Mouse (Mus musculus): ENCODE results near the gene Ppp1r8. TPM values are rescaled to one million over a fixed set of nuclear protein-coding genes. Genes with fewer than 3 reads are reported as not detected.
"Not testable (repeated sequence)": the region's sequence is repeated elsewhere in the genome, so short reads cannot be mapped to it uniquely, and the experiment has no call there.

Ppp1r8 gene
- polyA plus RNA-seq, 1 experiment = 59.8 TPM

DNA sequence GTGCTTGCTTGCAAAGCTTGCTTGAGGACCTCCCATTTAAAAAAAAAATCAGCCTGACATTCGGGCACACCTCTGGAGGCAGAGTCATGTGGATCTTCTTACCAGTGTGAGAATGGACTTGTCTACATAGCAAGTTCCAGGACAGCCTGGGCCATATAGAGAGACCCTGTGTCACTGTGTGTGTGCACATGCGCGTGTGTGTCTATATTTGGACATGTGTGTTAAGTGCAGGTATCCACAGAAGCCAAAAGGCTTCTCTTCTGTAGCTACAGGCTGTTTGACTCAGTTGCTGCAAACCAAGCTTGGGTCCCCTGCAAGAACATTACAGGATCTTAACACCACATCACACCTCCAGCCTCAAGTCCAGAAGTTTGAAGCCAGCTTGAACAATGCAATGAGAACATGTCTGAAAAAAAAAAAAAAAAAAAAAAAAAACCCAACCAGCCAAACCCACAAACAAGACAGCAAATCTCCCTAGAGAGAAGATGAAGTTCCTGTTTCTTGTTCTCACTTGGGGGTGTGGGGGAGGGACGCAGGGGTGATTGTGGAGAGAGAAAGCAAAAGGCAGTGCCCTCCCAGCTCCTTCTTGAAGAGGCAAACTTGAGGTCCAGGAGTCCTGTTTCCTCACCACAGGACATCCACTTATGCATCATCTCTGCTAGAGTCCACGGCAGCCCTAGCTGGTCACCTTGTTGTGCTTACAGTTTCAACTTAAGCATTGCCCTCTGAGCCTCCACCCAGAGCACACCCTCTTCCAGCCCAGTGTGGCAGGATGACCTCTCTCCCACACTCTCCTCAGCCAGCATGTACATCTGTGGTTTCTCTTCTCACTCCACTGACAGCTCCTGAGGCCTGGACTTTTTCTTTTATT lies 35.0 kb downstream of the Ppp1r8 start:
- DNase-seq (ENCODE audit: extremely low spot score in 1 of 2, low spot score in 1 of 2) = no peak

DNA sequence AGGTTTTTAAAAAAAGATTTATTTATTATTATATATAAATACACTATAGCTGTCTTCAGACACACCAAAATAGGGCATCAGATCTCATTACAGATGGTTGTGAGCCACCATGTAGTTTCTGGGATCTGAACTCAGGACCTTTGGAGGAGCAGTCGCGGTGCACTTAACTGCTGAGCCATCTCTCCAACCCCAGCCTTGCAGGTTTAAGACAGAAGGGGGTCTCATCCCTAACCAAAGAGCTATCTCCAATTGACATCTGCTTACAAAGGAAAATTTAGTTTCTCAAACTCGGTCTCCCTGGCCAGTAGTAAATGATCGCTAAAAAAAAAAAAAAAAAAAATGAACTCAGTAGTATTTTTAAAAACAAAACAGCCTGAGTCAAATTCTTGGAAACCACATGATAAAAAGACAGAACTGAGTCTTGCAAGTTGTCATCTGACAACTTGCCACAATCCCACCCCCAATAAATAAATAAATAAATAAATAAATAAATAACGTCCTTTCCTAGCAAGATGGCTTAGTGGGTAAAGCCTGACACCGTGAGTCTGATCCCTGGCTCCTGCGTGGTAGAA lies 36.3 kb downstream of the Ppp1r8 start:
- DNase-seq (ENCODE audit: extremely low spot score in 1 of 2, low spot score in 1 of 2) = no peak

DNA sequence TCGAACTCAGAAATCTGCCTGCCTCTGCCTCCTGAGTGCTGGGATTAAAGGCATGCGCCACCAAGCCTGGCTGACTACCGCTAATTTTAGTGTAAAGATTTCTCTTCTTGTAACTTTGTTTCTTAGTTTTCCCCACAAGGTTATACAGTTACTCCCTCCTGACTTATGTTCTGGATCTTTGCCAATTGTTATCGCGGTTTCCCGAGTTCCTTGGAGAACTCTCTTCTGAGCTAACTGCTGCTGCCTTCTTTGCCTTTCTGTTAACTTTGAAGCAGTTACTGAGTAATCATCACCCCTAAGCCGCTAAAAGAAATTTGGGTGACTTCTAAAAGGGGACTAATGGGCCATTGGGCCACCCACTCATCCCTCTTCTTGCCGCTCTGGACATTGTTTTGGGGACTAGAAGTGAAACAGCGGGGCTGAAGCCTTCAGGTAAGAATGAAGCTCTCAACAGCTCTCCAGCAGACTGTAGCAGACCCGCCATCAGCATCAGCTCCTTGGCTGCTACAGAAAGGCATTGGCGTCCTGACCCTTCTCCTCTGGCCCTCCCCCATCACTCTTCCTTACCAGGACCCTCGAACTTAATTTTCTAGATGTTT lies 37.3 kb downstream of the Ppp1r8 start:
- no peak for DNase-seq (ENCODE audit: extremely low spot score in 1 of 2, low spot score in 1 of 2)

DNA sequence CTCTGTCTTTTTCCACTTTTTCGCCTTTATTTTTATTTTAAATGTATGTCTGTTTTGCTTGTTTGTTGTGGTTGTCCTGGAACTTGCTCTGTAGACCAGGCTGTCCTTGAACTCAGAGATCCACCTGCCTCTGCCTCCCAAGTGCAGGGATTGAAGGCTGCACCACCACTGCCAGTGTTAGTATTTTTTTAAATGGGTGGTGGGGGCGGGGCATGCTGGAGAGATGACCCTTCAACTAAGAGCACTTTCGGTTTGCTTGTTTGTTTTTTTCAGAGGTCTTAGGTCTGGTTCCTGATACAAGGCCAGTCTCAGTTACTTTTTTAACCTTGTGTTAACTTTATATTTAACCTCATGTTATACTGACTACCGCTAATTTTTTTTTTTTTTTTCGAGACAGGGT lies 37.8 kb downstream of the Ppp1r8 start:
- DNase-seq (ENCODE audit: extremely low spot score in 1 of 2, low spot score in 1 of 2) = no peak

DNA sequence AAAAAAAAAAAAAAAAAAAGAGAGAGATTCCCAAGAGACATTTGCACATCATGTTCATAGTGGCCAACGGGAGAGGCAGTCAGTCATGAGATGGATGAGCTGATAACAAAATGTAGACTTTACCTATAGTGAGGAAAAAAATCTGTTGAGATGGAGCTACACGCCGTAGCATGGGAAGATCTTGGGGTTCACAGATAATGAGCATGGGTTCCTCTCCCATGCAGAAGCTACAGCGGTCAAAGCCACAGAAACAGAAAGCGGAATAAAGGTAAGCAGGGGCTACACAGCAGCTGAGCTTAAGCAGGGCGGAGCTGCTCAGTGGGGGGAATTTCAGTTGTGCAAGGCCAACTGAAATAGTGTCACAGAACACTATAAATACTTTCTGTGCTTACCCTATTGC lies 38.6 kb downstream of the Ppp1r8 start:
- no peak for DNase-seq (ENCODE audit: extremely low spot score in 1 of 2, low spot score in 1 of 2)

DNA sequence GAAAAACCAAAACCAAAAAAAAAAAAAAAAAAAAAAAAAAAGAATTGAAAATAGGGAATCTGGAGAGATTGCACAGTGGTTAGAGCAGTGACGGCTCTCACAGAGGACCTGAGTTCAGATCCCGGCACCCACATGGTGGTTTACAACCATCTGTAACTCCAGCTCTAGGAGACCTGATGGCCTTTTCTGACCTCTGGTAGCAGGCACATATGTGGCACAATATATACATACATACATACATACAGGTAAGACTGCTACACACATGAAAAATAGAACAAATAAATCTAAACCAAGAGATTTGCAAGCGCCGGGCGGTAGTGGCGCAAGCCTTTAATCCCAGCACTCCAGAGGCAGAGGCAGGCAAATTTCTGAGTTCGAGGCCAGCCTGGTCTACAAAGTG lies 39.1 kb downstream of the Ppp1r8 start:
- no peak for DNase-seq (ENCODE audit: extremely low spot score in 1 of 2, low spot score in 1 of 2)

DNA sequence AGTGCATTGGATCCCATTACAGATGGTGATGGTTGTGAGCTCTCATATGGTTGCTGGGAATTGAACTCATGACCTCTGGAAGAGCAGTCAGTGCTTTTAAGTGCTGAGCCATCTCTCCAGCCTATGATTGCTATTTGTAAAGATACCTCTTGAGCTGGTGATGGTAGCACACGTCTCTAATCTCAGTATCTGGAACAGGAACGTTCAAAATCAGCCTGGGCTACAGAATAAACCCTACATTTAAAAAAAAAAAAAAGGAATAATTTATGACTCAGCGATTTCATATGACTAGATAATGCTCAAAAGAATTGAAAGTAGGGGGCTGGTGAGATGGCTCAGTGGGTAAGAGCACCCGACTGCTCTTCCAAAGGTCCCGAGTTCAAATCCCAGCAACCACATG lies 39.8 kb downstream of the Ppp1r8 start:
- no peak for DNase-seq (ENCODE audit: extremely low spot score in 1 of 2, low spot score in 1 of 2)

DNA sequence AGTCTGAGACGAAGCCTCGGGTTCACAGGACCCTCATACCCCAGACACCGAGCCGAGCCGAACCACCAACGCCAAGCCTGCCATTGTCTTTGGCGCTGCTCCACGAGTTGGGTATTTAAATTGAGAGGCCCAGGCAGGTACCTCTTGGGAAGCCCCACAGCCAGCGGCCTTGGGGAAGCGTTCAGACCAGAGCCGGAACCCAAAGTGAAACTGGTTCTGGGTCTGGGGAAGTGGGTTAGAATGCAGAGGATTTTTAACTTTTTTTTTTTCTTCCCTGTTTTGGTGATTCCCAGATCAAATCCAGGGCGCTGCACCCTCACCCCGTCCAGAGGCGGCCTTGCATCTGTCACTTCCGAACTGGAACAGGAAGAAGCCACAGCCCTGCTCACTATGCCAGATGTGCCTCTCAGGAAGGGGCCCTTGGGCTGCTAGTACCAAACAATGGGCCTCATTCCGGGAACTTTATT lies 40.8 kb downstream of the Ppp1r8 start:
- DNase-seq (ENCODE audit: extremely low spot score in 1 of 2, low spot score in 1 of 2) = no peak

DNA sequence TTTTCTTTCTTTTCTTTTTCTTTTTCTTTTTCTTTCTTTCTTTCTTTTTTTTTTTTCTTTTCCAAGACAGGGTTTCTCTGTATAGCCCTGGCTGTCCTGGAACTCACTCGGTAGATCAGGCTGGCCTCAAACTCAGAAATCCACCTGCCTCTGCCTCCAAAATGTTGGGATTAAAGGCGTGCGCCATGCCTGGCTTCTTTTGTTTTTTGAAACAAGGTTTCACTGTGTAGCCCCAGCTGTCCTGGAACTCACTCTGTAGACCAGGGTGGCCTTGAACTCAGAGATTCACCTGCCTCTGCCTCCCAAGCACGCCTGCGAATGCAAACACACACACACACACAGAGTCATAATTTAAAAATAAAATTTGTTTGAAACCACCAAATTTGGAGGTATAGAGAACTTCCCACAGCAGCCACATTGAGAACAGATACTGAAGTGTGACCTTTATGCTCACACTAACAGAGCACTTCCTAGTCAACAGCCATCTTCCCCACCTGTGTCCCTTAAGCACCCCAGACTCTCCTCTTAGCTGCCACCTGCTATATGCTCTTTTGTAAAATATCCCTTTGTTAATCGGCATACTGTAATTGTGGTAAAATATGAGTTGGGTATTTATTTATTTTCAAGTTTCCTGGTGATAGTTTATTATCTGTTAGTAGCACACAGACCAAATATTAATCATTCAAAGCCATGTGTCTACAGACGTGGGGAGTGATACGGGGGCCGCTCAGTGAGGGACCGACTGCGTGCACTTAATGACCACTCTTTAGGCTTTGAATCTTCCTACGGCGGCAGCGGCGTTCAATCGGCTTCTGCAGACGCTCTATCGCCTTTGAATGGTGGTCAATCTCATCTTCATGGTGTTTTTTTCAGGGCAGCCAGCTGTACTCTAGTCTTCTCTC lies 41.5 kb downstream of the Ppp1r8 start:
- DNase-seq (ENCODE audit: extremely low spot score in 1 of 2, low spot score in 1 of 2) = no peak

DNA sequence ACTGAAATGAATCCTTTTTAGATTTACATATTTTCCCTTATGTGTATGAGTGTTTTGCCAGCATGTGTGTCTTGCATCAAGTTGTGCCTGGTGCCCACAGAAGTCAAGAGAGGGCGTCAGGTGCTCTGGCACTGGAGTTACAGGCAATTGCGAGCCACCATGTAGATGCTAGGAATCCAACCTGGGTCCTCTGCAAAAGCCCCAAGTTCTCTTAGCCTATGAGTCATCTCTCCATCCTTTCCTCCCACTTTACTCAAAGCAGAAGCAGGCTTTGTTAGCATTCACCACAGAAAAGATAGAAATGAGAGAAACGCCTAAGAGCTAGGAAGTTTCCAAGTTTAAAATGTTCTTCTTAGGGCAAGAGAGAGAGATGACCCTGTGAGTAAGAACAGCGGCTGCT lies 43.1 kb downstream of the Ppp1r8 start:
- peak in 1 of 2 experiments; percentile 28 for DNase-seq (ENCODE audit: extremely low spot score in 1 of 2, low spot score in 1 of 2)

DNA sequence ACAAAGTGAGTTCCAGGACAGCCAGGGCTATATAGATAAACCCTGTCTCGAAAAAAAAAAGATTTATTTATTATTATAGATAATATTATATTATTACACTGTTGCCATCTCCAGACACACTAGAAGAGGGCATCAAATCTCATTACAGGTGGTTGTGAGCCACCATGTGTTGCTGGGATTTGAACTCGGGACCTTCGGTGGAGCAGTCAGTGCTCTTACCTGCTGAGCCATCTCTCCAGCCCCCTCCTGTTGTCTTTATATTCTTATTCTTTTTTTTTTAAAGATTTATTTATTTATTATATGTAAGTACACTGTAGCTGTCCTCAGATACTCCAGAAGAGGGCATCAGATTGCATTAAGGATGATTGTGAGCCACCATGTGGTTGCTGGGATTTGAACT lies 44.3 kb downstream of the Ppp1r8 start:
- DNase-seq (ENCODE audit: extremely low spot score in 1 of 2, low spot score in 1 of 2) = not testable (repeated sequence)

DNA sequence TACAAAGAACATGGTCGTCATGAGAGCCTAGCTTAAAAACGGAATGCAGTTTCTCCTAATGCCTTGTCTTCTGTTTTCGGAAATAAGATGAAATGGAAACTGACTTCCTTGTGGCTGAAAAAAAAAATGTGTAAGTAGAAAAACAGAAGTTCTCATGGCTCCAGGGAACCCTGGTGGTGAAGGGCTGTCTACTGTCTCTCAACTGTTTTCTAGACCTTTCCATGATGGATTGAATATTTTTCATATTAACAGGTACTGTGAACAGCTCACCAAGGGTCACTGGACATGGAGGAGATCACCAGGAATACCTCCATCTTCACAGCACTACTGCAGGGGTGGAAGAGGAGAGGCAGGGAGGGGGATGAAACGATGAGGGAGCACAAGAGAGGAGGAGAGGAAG lies 44.9 kb downstream of the Ppp1r8 start:
- DNase-seq (ENCODE audit: extremely low spot score in 1 of 2, low spot score in 1 of 2) = no peak

DNA sequence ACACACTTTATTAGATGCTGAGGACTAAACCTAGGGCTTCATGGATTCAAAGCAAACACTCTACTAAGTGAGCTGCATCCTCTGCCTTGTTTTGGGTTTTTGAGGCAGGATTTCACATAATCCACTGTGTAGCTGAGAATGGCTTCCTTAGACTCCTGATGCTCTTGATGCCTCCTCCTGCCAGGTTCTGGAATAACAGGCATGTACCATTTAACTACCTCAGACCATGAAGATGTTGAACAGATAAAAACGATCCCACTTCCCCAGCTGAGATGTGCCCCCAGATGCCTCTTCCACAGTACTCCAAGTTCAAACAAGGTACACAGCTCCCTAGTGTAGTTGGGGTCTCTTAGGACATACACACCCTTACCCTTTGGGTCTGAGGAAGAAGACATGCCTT lies 45.5 kb downstream of the Ppp1r8 start:
- no peak for DNase-seq (ENCODE audit: extremely low spot score in 1 of 2, low spot score in 1 of 2)

DNA sequence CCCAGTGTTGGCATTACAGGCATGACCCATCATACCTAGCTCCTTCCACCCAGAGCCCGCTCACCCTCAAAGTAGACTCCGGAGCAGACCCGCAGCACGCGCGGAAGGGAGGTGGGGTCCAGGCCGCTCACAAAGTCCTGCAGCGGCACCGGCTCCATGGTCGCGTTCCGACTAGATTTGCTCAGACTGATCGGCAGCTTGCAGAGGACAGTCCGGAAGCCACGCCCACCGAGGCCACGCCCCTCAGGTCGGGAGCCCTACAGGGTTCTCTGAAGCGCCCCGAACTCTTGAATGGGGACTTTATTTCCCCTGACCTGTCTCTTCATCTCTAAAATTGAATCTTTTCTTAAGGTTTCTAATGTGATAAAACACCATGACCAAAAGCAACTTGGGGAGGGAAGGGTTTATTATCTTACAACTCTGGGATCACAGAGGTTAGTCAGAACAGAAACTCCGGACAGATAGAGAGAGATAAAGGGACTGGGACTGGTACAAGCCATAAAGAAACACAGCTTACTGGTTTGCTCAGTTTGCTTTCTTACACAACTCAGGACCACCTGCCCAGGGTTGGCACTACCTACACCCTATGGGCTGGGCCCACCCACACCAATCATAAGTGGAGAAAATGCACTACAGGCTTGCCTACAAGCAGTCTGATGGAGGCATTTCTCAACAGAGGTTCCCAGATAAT lies 46.6 kb downstream of the Ppp1r8 start, which contains the start of gene Themis2:
Gene Themis2, minus strand, starts transcription at position 192 of the 691 bp plus-strand sequence.
- no peak for DNase-seq (ENCODE audit: extremely low spot score in 1 of 2, low spot score in 1 of 2)

DNA sequence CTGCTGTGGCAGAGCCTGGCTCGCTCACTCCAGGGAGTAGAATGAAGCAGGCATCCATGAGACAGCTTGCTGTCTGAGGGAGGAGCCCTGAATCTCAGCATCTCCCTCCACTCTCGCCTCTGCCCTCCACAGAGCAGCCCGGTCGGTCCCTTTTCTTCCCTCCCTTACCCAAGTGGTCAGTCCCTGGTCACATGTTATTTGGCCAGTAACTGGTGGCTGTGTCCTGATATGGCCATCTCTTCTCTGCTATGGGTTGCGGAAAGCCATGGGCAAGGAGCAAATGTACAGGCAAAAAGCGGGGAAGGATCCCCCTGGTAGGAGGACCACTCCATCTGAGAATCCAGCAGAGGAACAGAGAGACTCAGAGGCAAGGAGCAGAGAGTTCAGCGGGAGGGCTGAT lies 47.8 kb downstream of the Ppp1r8 start:
- DNase-seq (ENCODE audit: extremely low spot score in 1 of 2, low spot score in 1 of 2) = no peak

DNA sequence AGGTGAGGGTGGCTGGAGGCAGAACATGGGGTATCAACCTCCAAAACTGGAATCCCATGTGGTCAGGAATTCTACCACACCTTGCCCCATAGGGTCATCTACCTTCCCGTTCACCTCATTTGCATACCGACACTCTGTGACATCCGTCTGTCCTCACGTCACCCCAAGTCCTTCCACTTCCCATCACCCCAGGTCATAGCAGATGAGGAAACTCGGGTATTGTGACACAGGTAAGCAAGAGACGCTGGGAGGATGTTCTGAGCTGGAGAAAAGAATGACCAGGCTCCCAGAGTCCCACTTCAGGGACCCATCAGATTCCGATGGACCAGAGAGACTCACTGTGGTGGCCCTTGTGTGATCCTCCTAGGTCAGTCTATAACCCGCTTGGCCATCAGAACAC lies 48.2 kb downstream of the Ppp1r8 start:
- no peak for DNase-seq (ENCODE audit: extremely low spot score in 1 of 2, low spot score in 1 of 2)

DNA sequence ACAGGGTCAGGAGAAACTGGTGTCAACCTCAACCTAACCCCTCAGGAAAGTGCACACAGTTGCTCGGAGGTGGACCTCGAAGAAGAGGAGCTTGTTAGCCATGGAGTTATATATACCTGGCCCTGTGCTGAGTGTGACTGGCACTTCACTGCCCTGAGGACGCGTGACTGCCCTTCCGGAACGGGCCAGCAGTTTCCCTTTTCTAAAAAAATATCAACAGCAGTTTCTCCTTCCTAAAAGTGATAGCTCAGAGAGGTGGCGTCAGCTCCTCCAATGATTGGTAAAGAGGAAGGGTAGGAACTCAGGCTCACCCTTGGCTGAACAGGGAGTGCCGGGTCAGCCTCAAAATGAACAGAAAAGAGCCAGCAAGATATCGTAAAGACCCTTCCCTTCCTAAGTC lies 48.9 kb downstream of the Ppp1r8 start:
- no peak for DNase-seq (ENCODE audit: extremely low spot score in 1 of 2, low spot score in 1 of 2)

DNA sequence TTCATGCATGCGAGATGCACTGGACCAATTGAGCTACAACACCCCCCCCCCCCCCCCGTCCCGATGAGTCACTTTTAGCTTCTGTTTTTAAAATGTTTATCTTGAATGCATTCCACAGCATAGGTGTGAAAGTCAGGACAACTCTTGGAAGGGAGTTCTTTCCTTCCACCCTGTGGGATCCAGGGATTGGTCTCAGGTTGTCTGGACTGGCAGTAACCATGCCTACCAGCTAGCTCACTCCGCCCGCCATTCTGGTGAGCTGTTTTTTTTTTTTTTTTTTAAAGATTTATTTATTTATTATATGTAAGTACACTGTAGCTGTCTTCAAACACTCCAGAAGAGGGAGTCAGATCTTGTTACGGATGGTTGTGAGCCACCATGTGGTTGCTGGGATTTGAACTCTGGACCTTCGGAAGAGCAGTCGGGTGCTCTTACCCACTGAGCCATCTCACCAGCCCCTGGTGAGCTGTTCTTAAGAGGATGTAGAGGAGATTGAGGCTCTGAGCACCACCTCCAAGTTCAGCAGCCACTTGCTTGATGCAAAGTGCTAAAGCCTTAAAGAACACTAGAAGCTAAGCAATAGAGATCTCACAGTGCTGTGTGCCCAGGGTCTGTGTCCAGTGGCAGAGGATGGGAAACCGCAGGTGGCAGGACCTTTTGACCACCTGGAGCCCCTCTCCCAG lies 49.5 kb downstream of the Ppp1r8 start:
- DNase-seq (ENCODE audit: extremely low spot score in 1 of 2, low spot score in 1 of 2) = not testable (repeated sequence)

DNA sequence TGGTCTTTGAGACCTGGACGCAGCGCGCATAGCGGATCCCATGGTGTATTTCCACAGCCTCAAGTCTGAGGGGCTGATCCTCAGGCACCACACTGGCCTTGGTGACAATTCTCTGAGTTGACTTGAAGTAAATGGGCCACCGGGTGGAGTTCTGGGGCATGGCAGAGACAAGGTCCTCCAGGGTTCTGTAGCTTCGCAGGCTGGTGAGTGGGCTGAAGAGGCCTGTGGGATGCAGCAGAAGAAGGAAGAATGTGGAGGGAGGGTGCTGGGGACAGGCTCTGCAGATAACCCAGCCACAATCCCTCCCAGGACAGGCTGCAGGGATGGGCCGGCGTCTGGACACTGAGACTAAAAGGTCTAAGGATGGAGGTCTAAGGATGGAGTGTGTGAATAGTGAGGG lies 53.2 kb downstream of the Ppp1r8 start:
- DNase-seq (ENCODE audit: extremely low spot score in 1 of 2, low spot score in 1 of 2) = no peak

DNA sequence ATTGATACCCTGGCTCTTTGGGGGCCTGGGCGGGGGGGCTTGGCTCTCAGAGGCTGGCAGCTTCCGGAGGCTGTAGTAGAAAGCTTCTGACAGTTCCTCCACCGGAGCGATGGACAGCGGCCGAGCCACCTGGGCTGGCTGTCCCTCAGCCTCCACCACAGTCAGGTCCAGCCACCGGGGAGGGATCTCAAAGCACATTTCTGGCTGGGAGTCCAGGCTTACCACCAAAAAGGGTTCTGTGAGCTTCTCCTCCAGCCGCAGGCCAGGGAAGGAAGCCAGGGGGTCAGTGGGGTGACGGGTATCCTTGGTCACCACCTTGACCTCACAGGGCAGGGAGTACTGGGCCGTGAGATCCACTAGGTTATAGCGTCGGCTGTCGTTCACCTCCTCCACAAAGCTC lies 57.7 kb downstream of the Ppp1r8 start:
- DNase-seq (ENCODE audit: extremely low spot score in 1 of 2, low spot score in 1 of 2) = no peak
